Mouse (Mus musculus) heart, embryonic 15.5 days (tissue): Measurements from ENCODE around the gene Lrrc3. TPM values are rescaled to one million over a fixed set of nuclear protein-coding genes. Genes with fewer than 3 reads are reported as not detected.

Experiments
- ATAC-seq: fragments of 200-750 bp; cut with Nextera tagmentation; replicated peaks from 2 replicates; pipeline ENCODE4 v1.8.0; 2017; ENCODE audit warnings: low read depth, moderate TSS enrichment; ENCODE audit not compliant: insufficient number of reproducible peaks, insufficient read depth, low FRiP score
- H3K27ac ChIP-seq: fragments of 300-500 bp; sonication (generic); 2 replicates; pipeline ENCODE4 v1.5.1; 2015; ENCODE audit warnings: mild to moderate bottlenecking, inconsistent platforms
- H3K27me3 ChIP-seq: fragments of 300-500 bp; sonication (generic); 2 replicates; pipeline ENCODE4 v1.6.1; 2015; ENCODE audit warnings: inconsistent platforms
- H3K36me3 ChIP-seq: fragments of 300-500 bp; sonication (generic); 2 replicates; pipeline ENCODE4 v1.6.1; 2015; ENCODE audit warnings: mild to moderate bottlenecking, inconsistent platforms
- H3K4me1 ChIP-seq: fragments of 300-500 bp; sonication (generic); replicated peaks from 2 replicates; pipeline ENCODE4 v1.6.1; 2015; ENCODE audit warnings: inconsistent platforms
- H3K4me2 ChIP-seq: fragments of 300-500 bp; sonication (generic); 2 replicates; pipeline ENCODE4 v1.6.1; 2015; ENCODE audit warnings: inconsistent platforms, mild to moderate bottlenecking, moderate library complexity
- H3K4me3 ChIP-seq: fragments of 300-500 bp; sonication (generic); 2 replicates; pipeline ENCODE4 v1.5.1; 2015; ENCODE audit warnings: mild to moderate bottlenecking, inconsistent platforms
- H3K9ac ChIP-seq: fragments of 300-500 bp; sonication (generic); 2 replicates; pipeline ENCODE4 v1.6.1; 2015; ENCODE audit warnings: mild to moderate bottlenecking, inconsistent platforms
- H3K9me3 ChIP-seq: fragments of 300-500 bp; sonication (generic); replicated peaks from 2 replicates; pipeline ENCODE4 v1.6.1; 2016; ENCODE audit warnings: inconsistent platforms
- WGBS: fragments of 180-500 bp; shearing (Covaris S2); methylation state at CpG from one replicate; pipeline ENCODE4 v1.1.7; 2015; ENCODE audit warnings: mixed read lengths; 5-methylcytosine and 5-hydroxymethylcytosine counted together
- polyA plus RNA-seq: library from polyadenylated mRNA; unstranded; fragments of >200 nt; fragmentation: Nextera tagmentation; extraction: Ambion mirVana; gene quantifications from 2 replicates; pipeline ENCODE4 v1.2.1, GENCODE M21; 2015

The Lrrc3 gene
- polyA plus RNA-seq, 1 experiment from 2014 or later, result 1.1 TPM

- Histone ChIP-seq H3K9me3 (no peaks in the 10 kb centered on the region), H3K4me2 (peak overlapping the region; percentile 97), H3K27me3 (peaks cover 17% of the 10 kb centered on the region), H3K27ac (no peak overlapping the region), H3K4me1 (peaks cover 14% of the 10 kb centered on the region), H3K4me3 (peak overlapping the region; percentile 64), H3K36me3 (no peaks in the 10 kb centered on the region), H3K9ac (peak overlapping the region; percentile 60)
- 2% methylated on average over 14 of the region's 14 CpGs for WGBS
- no peak for ATAC-seq
Measured at GRCm38 (mm10) chr10:77901871-77902210, 495 bp downstream of the Lrrc3 start.

- no peak for ATAC-seq
- Histone ChIP-seq H3K4me1 (peaks cover 14% of the 10 kb centered on the region), H3K27ac (no peak overlapping the region), H3K4me2 (peak overlapping the region; percentile 97), H3K36me3 (no peaks in the 10 kb centered on the region), H3K27me3 (peaks cover 17% of the 10 kb centered on the region), H3K4me3 (peak overlapping the region; percentile 64; the same call in 1 of the 2 replicates), H3K9me3 (no peaks in the 10 kb centered on the region), H3K9ac (no peak overlapping the region)
- 86% methylated on average over 27 of the region's 27 CpGs for WGBS
Measured at GRCm38 (mm10) chr10:77900903-77901818, 1.2 kb downstream of the Lrrc3 start.

- Histone ChIP-seq H3K36me3 (no peaks in the 10 kb centered on the region), H3K27ac (no peak overlapping the region), H3K9me3 (no peaks in the 10 kb centered on the region), H3K4me2 (no peak overlapping the region), H3K9ac (no peak overlapping the region), H3K4me3 (no peak overlapping the region), H3K4me1 (peaks cover 14% of the 10 kb centered on the region), H3K27me3 (peaks cover 17% of the 10 kb centered on the region)
- ATAC-seq, result no peak
- WGBS, result 82% methylated on average over 7 of the region's 7 CpGs
Measured at GRCm38 (mm10) chr10:77900126-77900525, 2.2 kb downstream of the Lrrc3 start.

GRCm38 (mm10) chr10:77895562-77895961, 6.8 kb downstream of the Lrrc3 start:
- peaks cover 1% of the 10 kb centered on the region; the same call in 1 of the 2 replicates for H3K27me3 ChIP-seq
- H3K36me3 ChIP-seq, result no peaks in the 10 kb centered on the region
- no peaks in the 10 kb centered on the region for H3K4me1 ChIP-seq
- H3K27ac ChIP-seq, result no peak overlapping the region
- no peak overlapping the region for H3K4me2 ChIP-seq
- no peak overlapping the region for H3K9ac ChIP-seq
- 29% methylated on average over 5 of the region's 5 CpGs for WGBS
- H3K4me3 ChIP-seq, result no peak overlapping the region
- ATAC-seq, result peak; percentile 24; the same call in 1 of the 2 replicates
- no peaks in the 10 kb centered on the region for H3K9me3 ChIP-seq

GRCm38 (mm10) chr10:77890987-77891565, 11.3 kb downstream of the Lrrc3 start:
- peaks cover 13% of the 10 kb centered on the region for H3K27me3 ChIP-seq
- H3K9me3 ChIP-seq, result no peaks in the 10 kb centered on the region
- ATAC-seq, result no peak
- no peak overlapping the region for H3K9ac ChIP-seq
- WGBS, result 80% methylated on average over 8 of the region's 8 CpGs
- H3K36me3 ChIP-seq, result no peaks in the 10 kb centered on the region
- no peak overlapping the region for H3K4me3 ChIP-seq
- no peak overlapping the region for H3K4me2 ChIP-seq
- H3K27ac ChIP-seq, result no peak overlapping the region
- H3K4me1 ChIP-seq, result no peaks in the 10 kb centered on the region

- H3K4me1 ChIP-seq, result no peaks in the 10 kb centered on the region
- no peaks in the 10 kb centered on the region for H3K36me3 ChIP-seq
- ATAC-seq, result no peak
- peaks cover 21% of the 10 kb centered on the region for H3K27me3 ChIP-seq
- no peak overlapping the region for H3K9ac ChIP-seq
- no peak overlapping the region for H3K4me3 ChIP-seq
- no peak overlapping the region for H3K4me2 ChIP-seq
- no peak overlapping the region for H3K27ac ChIP-seq
- no peaks in the 10 kb centered on the region for H3K9me3 ChIP-seq
- WGBS, result 41% methylated on average over 12 of the region's 12 CpGs
Measured at GRCm38 (mm10) chr10:77886007-77886747, 16.2 kb downstream of the Lrrc3 start.

GRCm38 (mm10) chr10:77882553-77882952, 19.8 kb downstream of the Lrrc3 start:
- 77% methylated on average over 5 of the region's 5 CpGs for WGBS
- H3K4me3 ChIP-seq, result no peak overlapping the region

GRCm38 (mm10) chr10:77880305-77880704, 22.0 kb downstream of the Lrrc3 start:
- Histone ChIP-seq H3K9me3 (no peaks in the 10 kb centered on the region), H3K27ac (no peak overlapping the region), H3K4me3 (no peak overlapping the region), H3K9ac (no peak overlapping the region), H3K4me1 (no peaks in the 10 kb centered on the region), H3K4me2 (no peak overlapping the region), H3K36me3 (no peaks in the 10 kb centered on the region), H3K27me3 (peaks cover 4% of the 10 kb centered on the region; the same call in 1 of the 2 replicates)
- no peak for ATAC-seq
- 59% methylated on average over 3 of the region's 3 CpGs for WGBS

More at GRCm38 (mm10) chr10:77882553-77882952, 19.8 kb downstream of the Lrrc3 start:
- Histone ChIP-seq H3K9ac (no peak overlapping the region), H3K4me2 (no peak overlapping the region), H3K27ac (no peak overlapping the region), H3K9me3 (no peaks in the 10 kb centered on the region), H3K27me3 (peaks cover 20% of the 10 kb centered on the region), H3K4me1 (no peaks in the 10 kb centered on the region), H3K36me3 (no peaks in the 10 kb centered on the region)
- no peak for ATAC-seq

GRCm38 (mm10) chr10:77878985-77879384, 23.4 kb downstream of the Lrrc3 start:
- Histone ChIP-seq H3K4me3 (no peak overlapping the region), H3K27me3 (peaks cover 2% of the 10 kb centered on the region; the same call in 1 of the 2 replicates), H3K9ac (no peak overlapping the region), H3K9me3 (no peaks in the 10 kb centered on the region), H3K27ac (no peak overlapping the region), H3K36me3 (no peaks in the 10 kb centered on the region), H3K4me1 (no peaks in the 10 kb centered on the region), H3K4me2 (no peak overlapping the region)
- no peak for ATAC-seq
- WGBS, result 55% methylated on average over 6 of the region's 6 CpGs

- Histone ChIP-seq H3K9ac (no peak overlapping the region), H3K4me3 (no peak overlapping the region), H3K9me3 (no peaks in the 10 kb centered on the region), H3K27me3 (0 out of 2 replicates have a peak, but pooled peaks cover 5% of the 10 kb centered on the region), H3K27ac (no peak overlapping the region), H3K4me2 (no peak overlapping the region), H3K36me3 (no peaks in the 10 kb centered on the region), H3K4me1 (no peaks in the 10 kb centered on the region)
- 79% methylated on average over 7 of the region's 7 CpGs for WGBS
- ATAC-seq, result no peak
Measured at GRCm38 (mm10) chr10:77869651-77870050, 32.7 kb downstream of the Lrrc3 start.

GRCm38 (mm10) chr10:77867546-77867945, 34.8 kb downstream of the Lrrc3 start:
- Histone ChIP-seq H3K4me3 (no peak overlapping the region), H3K27ac (no peak overlapping the region), H3K4me2 (no peak overlapping the region), H3K36me3 (no peaks in the 10 kb centered on the region), H3K27me3 (0 out of 2 replicates have a peak, but pooled peaks cover 5% of the 10 kb centered on the region), H3K9ac (no peak overlapping the region), H3K4me1 (no peaks in the 10 kb centered on the region), H3K9me3 (no peaks in the 10 kb centered on the region)
- WGBS, result 6% methylated on average over 1 of the region's 1 CpGs
- no peak for ATAC-seq
